Mouse (Mus musculus) megakaryocyte, embryonic 14.5 days (primary cell): ENCODE results near the gene Rps15.

Experiments used
- FLI1 ChIP-seq: IDR thresholded peaks from 2 replicates; pipeline ENCODE4 v1.6.1; 2012; ENCODE audit warnings: low read length, inconsistent platforms, mixed read lengths
- GATA1 ChIP-seq: IDR thresholded peaks from 3 replicates; pipeline ENCODE4 v1.6.1; 2012; ENCODE audit warnings: mixed read lengths, low read length, inconsistent platforms, borderline replicate concordance

GRCm38 (mm10) chr10:80262776-80263365 is 29.4 kb upstream of the Rps15 start:
- TF ChIP-seq FLI1 (no peak), GATA1 (no peak)
